Mouse (Mus musculus) lung, embryonic 14.5 days (tissue): ENCODE results near the gene Mpv17l. TPM values are rescaled to one million over a fixed set of nuclear protein-coding genes. Genes with fewer than 3 reads are reported as not detected.

Source experiments
- ATAC-seq: fragments of 200-750 bp; cut with Nextera tagmentation; 2 replicates; pipeline ENCODE4 v1.8.0; 2017; ENCODE audit warnings: mild to moderate bottlenecking, moderate TSS enrichment, moderate library complexity; ENCODE audit not compliant: insufficient read depth
- DNase-seq: peaks from one replicate; pipeline ENCODE4 v3.0.0-alpha.2; 2015
- H3K27ac ChIP-seq: fragments of 300-500 bp; sonication (generic); 2 replicates; pipeline ENCODE4 v1.5.1; 2014; ENCODE audit warnings: low read depth, mild to moderate bottlenecking, moderate library complexity
- H3K27me3 ChIP-seq: fragments of 300-500 bp; sonication (generic); 2 replicates; pipeline ENCODE4 v1.6.1; 2014; ENCODE audit warnings: low read length, control low read depth; ENCODE audit not compliant: insufficient read depth
- H3K36me3 ChIP-seq: fragments of 300-500 bp; sonication (generic); 2 replicates; pipeline ENCODE4 v1.6.1; 2014; ENCODE audit warnings: control low read depth; ENCODE audit not compliant: insufficient read depth
- H3K4me1 ChIP-seq: fragments of 300-500 bp; sonication (generic); 2 replicates; pipeline ENCODE4 v1.6.1; 2014; ENCODE audit warnings: antibody characterized with exemption, control low read depth; ENCODE audit not compliant: insufficient read depth
- H3K4me2 ChIP-seq: fragments of 300-500 bp; sonication (generic); 2 replicates; pipeline ENCODE4 v1.6.1; 2014; ENCODE audit warnings: mild to moderate bottlenecking
- H3K4me3 ChIP-seq: fragments of 300-500 bp; sonication (generic); 2 replicates; pipeline ENCODE4 v1.5.1; 2014; ENCODE audit warnings: low read depth, low read length
- H3K9ac ChIP-seq: fragments of 300-500 bp; sonication (generic); 2 replicates; pipeline ENCODE4 v1.6.1; 2014
- H3K9me3 ChIP-seq: fragments of 300-500 bp; sonication (generic); 2 replicates; pipeline ENCODE4 v1.6.1; 2016; ENCODE audit warnings: low read depth, low read length, control low read depth
- CTCF ChIP-seq: IDR thresholded peaks from 2 replicates; pipeline ENCODE4 v1.5.1; 2016; ENCODE audit warnings: antibody characterized with exemption, low read depth
- WGBS: fragments of 180-500 bp; shearing (Covaris S2); extraction: QIAGEN DNeasy Blood & Tissue Kit; methylation state at CpG from one replicate; pipeline ENCODE4 v1.1.7; 2014; 5-methylcytosine and 5-hydroxymethylcytosine counted together
- polyA plus RNA-seq: library from polyadenylated mRNA; unstranded; fragments of >200 nt; fragmentation: Nextera tagmentation; extraction: Ambion mirVana; gene quantifications from 2 replicates; pipeline ENCODE4 v1.2.1, GENCODE M21; 2014

Mpv17l gene
- polyA plus RNA-seq, 1 experiment from 2014 or later = 5.9 TPM

DNA sequence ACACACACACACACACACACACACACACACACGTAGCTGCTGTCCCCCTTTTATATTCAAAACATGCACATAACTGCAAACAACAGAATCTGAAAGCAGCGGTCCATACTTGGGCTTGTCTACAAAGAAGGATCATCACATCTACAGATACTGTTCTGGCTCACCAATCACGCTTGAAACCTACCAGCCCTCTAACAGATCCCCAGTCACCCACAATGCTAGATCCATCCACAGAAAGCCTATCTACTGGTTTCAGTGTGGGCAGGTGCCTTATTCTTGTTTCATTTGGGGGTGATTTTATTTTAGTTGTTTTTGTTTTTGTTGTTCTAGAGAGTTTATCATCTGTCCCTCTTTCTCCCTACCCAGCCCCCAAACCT lies 83.2 kb downstream of the Mpv17l start:
- Histone ChIP-seq H3K27me3 (no peaks in the 10 kb centered on the region), H3K27ac (no peak overlapping the region), H3K4me3 (no peak overlapping the region), H3K9me3 (no peaks in the 10 kb centered on the region), H3K4me2 (peak overlapping the region; percentile 85), H3K9ac (no peak overlapping the region), H3K36me3 (no peaks in the 10 kb centered on the region), H3K4me1 (no peaks in the 10 kb centered on the region)
- DNase-seq (no peak), ATAC-seq (no peak)
- 67% methylated on average over 3 of the region's 3 CpGs for WGBS
- no peak for TF ChIP-seq CTCF

DNA sequence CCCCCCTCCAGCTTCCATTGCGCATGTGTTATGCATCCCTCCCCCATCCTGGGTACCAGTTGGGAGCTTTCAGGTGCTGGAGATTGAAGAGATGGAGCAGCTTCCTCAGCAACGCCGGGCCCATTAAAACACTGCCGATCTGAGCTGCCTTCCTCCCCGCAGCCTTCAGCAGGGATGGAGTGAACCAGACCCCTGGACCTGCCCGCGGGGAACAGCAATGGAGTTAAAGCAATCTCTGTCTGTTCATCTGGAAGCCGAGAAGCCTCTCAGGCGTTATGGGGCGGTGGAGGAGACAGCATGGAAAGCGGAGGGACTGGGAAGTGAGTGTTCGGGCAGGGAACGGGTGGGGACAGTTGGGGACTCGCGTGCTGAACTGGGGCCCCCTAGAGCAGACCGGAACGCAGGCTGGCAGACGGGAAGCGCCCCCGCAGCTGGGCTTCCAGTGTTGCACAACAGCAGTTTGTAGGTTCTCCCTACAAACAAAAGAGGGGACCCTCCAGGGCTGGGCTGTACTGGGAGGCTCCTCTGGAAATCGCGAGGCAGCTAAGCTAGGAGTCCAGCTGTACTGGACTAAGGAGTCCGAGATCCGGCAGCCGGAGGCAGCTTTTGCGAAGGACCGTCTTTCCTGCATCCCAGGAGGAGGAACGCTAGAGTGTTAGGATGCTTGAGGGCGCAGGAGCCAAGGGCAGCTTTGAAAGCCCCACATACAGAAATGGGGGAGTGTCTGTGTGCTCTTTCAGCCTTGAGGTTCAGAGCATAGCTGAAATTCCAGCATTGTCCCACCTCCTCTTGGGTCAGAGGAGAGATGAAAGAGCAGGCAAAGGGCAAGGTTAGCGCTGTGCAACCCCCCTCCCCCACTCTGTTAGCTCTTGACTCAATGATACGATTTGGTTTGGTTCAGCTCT lies 83.9 kb downstream of the Mpv17l start, which contains the start of the genes 2900011O08Rik and Ifitm7:
Gene 2900011O08Rik (plus strand): TSS at position 31 of the 905 bp plus-strand sequence.
Gene Ifitm7 (minus strand): TSS at position 315 of the 905 bp plus-strand sequence.
- no peak for TF ChIP-seq CTCF
- peak; percentile 78 for ATAC-seq

DNA sequence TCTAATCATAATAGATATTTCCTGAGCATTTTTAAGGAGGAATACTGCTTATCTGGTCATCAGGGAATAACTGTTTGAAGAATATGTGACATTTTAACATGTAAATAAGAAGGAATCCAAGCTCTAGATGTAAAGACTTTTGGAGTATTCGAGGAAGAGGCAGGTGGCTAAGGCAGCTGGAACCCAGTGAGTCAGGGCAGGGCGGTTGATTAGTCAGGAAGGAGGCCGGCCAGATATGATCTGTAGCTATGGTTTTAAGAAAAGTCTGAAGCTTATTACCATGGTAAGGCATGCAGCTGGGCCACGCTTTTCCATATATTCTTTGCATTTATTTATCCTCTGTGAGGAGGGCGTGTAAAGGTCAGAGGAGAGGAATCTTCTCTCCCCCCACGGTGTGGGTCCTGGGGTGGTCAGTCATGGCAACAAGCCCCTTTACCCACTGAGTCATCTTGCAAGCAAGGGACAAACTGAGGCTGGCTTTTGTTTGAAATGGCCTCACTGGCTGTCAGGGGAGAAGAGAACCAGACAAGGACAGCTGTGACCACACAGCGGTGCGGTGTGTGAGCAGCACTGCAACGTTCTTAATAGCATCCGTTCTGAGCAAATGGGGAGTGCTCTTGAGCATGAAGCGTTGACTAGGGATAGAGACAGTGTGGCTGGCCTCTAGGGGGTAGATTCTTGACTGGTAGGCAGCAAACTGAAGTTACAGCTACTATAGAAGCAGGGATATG lies 89.7 kb downstream of the Mpv17l start:
- no peak overlapping the region for H3K4me3 ChIP-seq
- H3K4me1 ChIP-seq = no peaks in the 10 kb centered on the region
- H3K27me3 ChIP-seq = no peaks in the 10 kb centered on the region
- H3K4me2 ChIP-seq = no peak overlapping the region
- H3K9ac ChIP-seq = no peak overlapping the region
- WGBS = 72% methylated on average over 11 of the region's 11 CpGs
- no peak for TF ChIP-seq CTCF
- no peaks in the 10 kb centered on the region for H3K9me3 ChIP-seq
- ATAC-seq = no peak
- DNase-seq = no peak
- no peaks in the 10 kb centered on the region for H3K36me3 ChIP-seq
- no peak overlapping the region for H3K27ac ChIP-seq

More for the DNA sequence above, 83.9 kb downstream of the Mpv17l start, which contains the start of the genes 2900011O08Rik and Ifitm7:
- no peak within 1 kb of the TSS for H3K27ac ChIP-seq
- under 1% methylated on average over 31 of the region's 31 CpGs for WGBS
- H3K9ac ChIP-seq = peak within 1 kb of the TSS; percentile 44
- H3K27me3 ChIP-seq = no peaks in the 10 kb centered on the region
- DNase-seq = peak; percentile 41
- no peaks in the 10 kb centered on the region for H3K36me3 ChIP-seq
- no peaks in the 10 kb centered on the region for H3K4me1 ChIP-seq
- peak within 1 kb of the TSS; percentile 40 for H3K4me3 ChIP-seq
- H3K9me3 ChIP-seq = no peaks in the 10 kb centered on the region
- peak within 1 kb of the TSS; percentile 85 for H3K4me2 ChIP-seq

DNA sequence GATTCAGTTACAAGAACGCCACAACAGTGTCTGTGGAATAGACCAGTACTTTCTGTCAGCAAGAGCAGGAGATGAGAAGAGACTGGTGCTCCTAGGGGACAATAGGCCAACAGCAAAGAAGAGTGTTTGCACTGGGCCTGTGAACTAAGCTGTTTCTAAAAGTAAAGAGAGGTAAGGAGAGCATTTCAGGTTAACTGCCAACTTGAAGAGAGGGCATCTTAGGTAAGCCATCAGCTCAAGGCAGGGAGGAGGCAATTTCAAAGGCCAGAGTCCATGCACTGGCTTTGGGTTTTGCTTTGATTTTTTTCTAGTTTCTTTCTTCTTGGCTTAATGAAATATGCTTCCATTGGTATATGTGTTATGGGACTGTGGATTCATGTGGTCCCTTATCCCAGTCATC lies 91.1 kb downstream of the Mpv17l start:
- DNase-seq (no peak), ATAC-seq (no peak)
- H3K36me3 ChIP-seq = no peaks in the 10 kb centered on the region
- no peaks in the 10 kb centered on the region for H3K4me1 ChIP-seq
- no peak overlapping the region for H3K4me3 ChIP-seq
- no peaks in the 10 kb centered on the region for H3K9me3 ChIP-seq
- 67% methylated on average over 1 of the region's 1 CpGs for WGBS
- no peak overlapping the region for H3K4me2 ChIP-seq
- H3K27me3 ChIP-seq = no peaks in the 10 kb centered on the region
- H3K27ac ChIP-seq = no peak overlapping the region
- no peak for TF ChIP-seq CTCF
- no peak overlapping the region for H3K9ac ChIP-seq

DNA sequence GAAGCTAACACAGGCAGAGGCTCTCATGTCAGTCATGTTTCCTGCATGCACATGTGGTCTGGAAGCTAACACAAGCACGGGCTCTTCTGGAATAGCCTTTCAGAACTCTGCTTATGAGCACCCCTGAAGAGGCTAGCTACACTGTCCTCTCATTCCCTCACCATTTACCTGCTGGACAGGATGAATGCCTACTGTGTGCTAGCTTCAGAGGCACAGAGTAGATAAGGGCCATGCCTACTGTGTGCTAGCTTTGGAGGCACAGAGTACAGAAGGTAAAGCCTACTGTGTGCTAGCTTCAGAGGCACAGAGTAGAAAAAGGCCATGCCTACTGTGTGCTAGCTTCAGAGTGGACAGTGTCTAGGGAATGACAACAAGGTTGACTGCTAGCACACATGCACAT lies 91.5 kb downstream of the Mpv17l start:
- Histone ChIP-seq H3K4me2 (no peak overlapping the region), H3K27ac (no peak overlapping the region), H3K9ac (no peak overlapping the region), H3K4me3 (no peak overlapping the region), H3K9me3 (no peaks in the 10 kb centered on the region), H3K27me3 (no peaks in the 10 kb centered on the region), H3K4me1 (no peaks in the 10 kb centered on the region), H3K36me3 (no peaks in the 10 kb centered on the region)
- TF ChIP-seq CTCF = no peak
- DNase-seq (no peak), ATAC-seq (no peak)
- WGBS = 82% methylated on average over 1 of the region's 1 CpGs

Other genes starting within 250 kb of the Mpv17l start
- 40.9 and 41.7 TPM in 2 replicates for gene Parn, start 235.0 kb upstream of the Mpv17l start, polyA plus RNA-seq
- gene Bfar, start 231.3 kb upstream of the Mpv17l start, polyA plus RNA-seq = 41.2 and 42.2 TPM in 2 replicates
- gene 3110001I22Rik, start 231.2 kb upstream of the Mpv17l start, polyA plus RNA-seq = 6.2 and 6.6 TPM in 2 replicates
- gene Pla2g10, start 172.2 kb upstream of the Mpv17l start, polyA plus RNA-seq = 0.68 and 0.93 TPM in 2 replicates
- gene Rrn3, start 122.5 kb upstream of the Mpv17l start, polyA plus RNA-seq = 63.8 and 66.1 TPM in 2 replicates
- 154 and 162 TPM in 2 replicates for gene Ntan1, start 84.3 kb upstream of the Mpv17l start, polyA plus RNA-seq
- 92.2 and 96.6 TPM in 2 replicates for gene Pdxdc1, start within 50 bp of the Mpv17l start, polyA plus RNA-seq
- gene 2900011O08Rik, start 83.4 kb downstream of the Mpv17l start, polyA plus RNA-seq = 0.31 and 0.55 TPM in 2 replicates
- not detected in 2 replicates for gene Ifitm7, start 83.7 kb downstream of the Mpv17l start, polyA plus RNA-seq